Mouse (Mus musculus): ENCODE measurements around the gene Tial1.

DNA sequence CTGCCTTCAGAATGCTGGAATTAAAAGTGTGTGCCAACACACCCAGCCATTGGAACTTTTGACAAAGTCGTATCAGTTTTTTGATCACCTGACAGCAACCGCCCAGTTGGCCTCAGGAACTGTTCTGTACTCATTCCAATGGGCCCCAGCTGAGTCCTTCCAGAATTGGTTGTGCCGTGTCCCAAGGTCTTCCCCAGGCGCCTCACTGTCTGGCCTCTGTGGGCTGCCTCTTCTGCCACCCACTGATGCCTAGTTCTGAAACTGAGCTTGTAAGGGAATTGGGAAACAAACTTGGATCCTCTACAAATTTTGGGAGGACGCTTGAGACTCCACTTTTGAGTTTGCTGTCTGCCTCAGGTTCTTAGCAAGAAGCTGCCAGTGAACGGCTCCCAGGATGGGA, 38.3 kb upstream of the Tial1 start:
- TF ChIP-seq CTCF (IDR thresholded peaks at IDR 0.05 in 2 of 3, conservative IDR thresholded peaks at IDR 0.05 in 1 of 3; ENCODE audit: control insufficient read depth in 1 of 3, insufficient read depth in 1 of 3, low read depth in 2 of 3, low read length in 3 of 3, poor library complexity in 1 of 3, severe bottlenecking in 1 of 3) (no peak), MAFK (IDR thresholded peaks at IDR 0.05; ENCODE audit: borderline replicate concordance, low read depth, low read length) (no peak), USF2 (IDR thresholded peaks at IDR 0.05; ENCODE audit: borderline replicate concordance in 1 of 2, insufficient read depth in 1 of 2, low read depth in 1 of 2, low read length in 2 of 2) (no peak), ZNF384 (IDR thresholded peaks at IDR 0.05; ENCODE audit: low read depth, low read length) (no peak), NELFE (IDR thresholded peaks at IDR 0.05; ENCODE audit: low read depth, low read length) (no peak), MEF2A (IDR thresholded peaks at IDR 0.05; ENCODE audit: extremely low read depth, insufficient replicate concordance, low read depth, low read length, poor library complexity, severe bottlenecking) (no peak)
